Mouse (Mus musculus): ENCODE data around the gene Tmem131l.

The Tmem131l gene

DNA sequence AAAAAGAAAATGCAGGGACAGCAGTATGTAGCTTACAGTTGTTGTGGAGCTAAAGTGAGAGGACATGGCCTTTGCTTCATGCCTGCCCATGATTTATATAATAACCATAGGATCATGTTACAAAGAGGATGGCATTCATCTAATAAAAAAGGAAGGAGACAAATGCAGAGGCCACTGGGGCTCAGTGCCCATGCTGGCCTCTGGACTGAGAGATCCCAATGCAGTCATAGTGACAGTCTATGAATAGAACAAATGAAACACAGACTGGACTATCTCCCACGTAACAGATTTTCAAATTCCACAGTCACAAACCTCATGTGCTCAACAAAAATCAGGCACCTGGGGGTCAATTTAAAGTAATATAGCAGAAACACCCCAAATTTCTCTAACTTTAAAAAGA, 69.3 kb downstream of the Tmem131l start:
- DNase-seq, result no peak

DNA sequence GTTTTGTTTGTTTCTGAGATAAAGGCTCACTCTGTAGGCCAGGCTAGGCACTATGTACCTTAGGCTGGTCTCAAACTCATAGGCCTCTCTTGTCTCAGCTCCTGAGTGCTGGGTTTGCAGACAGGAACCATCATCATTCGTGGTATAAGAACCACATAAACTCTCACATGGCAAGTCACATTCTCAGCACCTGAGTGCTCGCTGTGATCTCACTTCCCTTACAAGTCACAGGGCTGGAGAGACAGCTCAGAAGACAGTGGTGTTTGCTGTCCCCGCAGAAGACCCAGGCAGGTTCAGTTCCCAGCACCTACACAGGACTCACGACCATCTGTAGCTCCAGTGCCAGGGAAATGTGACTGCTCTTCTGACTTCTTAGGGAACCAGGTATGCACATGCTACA, 70.9 kb downstream of the Tmem131l start:
- no peak for DNase-seq

DNA sequence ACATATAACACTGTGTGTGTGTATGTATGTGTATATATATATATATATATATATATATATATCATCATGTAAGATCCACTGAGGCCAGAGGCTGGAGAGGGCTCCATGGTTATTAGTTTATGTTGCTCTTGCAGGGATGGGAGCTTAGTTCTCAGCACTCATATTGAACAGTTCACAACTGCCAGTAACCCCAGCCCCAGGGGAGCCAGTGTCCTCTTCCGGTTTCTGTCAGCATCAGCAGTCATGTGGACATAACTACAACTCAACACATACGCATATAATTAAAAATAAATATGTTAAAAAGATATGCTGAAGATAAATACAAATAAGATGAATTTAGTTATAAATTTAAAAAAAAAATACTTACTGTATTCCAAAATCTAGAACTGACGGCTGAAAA, 72.2 kb downstream of the Tmem131l start:
- no peak for DNase-seq

DNA sequence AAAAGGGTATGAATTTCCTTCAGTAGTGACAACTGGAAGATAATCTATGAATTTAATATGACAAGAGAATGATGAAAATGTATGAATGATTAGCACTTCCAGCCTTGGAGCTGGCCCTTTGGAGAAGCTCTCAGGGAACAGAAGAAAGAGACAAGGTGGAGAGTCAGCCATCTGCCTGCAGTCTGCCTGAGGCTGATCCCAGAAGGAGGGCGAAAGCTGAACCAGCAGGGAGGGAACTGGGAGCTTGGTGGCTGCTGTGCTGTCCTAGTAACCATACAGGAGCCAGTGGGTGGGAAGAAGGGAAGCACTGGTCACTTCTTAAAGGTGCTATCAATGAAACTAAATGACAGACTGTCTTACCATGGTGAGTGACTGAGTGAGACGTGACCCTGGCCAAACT, 74.6 kb downstream of the Tmem131l start:
- DNase-seq, result no peak

DNA sequence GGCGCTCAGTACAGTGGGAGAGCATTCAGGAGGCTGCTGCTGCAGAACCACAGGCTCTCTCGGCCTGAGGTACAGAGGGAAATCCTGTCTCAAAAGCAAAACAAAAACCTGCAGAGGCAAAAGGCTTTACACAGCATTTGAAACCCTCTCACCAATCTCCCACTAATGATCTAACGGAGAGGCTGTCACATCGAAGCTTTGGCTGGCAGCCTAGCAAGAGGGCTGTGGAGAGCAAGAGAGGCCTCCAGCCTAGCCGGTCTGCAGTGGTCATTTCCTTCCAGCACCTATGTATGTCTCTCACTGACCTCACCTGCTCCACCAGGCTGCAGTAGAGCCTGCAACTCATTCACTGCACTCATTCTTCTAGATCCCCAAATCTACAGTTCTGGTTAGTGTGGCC, 76.3 kb downstream of the Tmem131l start:
- no peak for DNase-seq

DNA sequence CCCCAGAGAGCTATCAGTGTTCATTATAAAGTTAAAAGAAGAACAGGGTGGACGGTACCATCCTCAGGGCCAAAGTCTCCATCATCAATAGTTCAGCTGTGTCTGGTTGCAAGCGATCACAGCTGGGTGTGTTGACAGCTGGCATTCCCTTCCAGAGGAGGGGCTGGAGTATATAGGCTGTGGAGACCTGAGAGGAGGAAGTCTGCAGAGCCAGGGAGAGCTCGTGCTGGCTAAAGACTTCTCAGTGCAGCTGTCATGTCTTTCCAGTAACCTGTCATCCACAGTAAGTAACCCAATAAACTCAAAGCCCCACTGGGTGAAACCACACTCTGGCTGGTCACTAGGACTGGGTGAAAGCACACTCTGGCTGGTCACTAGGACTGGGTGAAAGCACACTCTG, 77.4 kb downstream of the Tmem131l start:
- DNase-seq, result no peak

DNA sequence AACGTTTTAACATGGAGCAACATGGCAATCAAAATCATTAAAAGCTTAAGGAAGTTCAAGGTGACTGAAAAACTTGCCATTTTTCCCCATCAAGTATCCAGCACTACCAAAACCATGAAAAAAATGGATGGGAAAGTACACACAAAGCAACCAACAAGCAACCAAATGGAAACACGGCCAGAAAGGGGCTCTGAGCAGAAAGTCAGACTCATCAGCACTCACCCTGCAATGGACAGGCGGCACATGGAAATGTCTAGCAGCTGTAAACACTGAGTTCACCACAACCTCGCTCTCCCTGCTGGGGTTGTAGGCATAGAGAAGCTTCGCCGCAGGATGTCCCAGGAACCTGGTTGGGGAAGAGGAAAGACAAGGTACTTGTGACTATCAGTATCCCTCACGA, 77.9 kb downstream of the Tmem131l start:
- DNase-seq, result no peak

DNA sequence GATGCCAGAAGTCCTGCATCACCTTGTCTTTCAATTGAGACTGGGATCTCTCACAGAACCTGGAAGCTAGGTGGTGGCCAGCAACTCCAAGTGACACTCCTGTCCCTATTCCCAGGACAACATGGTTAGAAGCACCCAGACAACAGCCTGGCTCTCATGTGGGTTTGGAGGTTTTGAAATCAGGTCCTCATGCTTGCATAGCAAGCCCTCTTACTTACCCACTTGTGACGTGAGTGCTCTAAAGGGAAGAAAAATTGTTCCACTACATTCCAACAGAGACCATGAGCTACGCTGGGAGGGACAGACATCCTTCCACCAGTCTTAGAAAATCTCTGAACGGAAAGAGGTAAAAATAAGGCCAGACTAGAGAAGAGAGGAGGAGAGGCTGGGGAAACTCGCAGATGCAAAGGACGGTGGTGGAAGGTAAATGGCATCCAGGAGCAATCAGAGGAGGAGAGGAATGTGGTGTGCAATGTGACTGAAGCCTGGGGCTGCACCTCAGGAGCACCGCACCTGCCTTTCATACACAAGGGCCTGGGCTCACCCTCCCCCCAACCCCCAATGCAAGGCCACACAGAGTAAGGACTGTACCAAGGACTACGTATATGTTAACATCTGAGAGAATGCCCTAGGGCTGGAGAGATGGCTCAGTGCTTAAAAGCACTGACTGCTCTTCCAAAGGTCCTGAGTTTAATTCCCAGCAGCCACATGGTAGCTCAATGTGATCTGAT, 80.9 kb downstream of the Tmem131l start:
- no peak for DNase-seq

DNA sequence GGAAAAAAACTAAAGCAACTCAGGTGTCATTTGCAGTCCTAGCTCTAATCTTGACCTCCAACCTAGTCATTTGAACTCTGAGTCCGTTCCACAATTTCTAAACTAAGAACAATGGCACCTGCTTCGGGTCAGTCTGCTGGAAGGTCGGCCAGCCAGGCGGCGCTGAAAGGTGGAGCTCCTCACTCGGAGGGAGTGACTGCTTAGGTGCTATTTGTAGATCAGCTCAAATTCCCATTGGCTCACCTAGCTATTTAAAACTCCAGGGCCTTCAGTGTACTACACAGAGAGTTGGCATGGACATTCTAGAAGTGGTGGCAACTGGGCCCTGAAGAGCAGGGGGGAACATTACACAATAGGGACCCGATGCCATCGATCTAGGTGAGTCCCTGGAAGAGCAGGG, 86.1 kb downstream of the Tmem131l start:
- DNase-seq, result no peak

DNA sequence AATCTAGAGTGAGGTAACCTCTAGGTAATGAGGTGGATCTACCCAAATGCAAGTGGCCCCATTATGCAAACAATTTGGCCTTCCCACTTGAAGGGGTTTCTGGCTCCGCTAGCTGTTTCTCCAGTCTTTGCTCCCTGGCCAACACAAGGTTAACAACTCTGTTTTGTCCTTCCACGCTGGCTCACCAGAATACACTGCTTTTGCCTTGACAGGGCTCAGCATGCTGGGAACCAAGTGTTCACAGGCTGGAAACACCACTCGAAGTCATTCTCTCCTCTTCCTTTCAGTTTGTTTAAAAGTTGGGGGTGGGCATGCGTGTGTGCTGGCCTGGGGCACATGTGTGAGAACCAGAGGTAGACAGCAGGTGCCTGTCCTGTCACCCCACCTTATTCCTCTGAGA, 91.2 kb downstream of the Tmem131l start:
- DNase-seq, result no peak

DNA sequence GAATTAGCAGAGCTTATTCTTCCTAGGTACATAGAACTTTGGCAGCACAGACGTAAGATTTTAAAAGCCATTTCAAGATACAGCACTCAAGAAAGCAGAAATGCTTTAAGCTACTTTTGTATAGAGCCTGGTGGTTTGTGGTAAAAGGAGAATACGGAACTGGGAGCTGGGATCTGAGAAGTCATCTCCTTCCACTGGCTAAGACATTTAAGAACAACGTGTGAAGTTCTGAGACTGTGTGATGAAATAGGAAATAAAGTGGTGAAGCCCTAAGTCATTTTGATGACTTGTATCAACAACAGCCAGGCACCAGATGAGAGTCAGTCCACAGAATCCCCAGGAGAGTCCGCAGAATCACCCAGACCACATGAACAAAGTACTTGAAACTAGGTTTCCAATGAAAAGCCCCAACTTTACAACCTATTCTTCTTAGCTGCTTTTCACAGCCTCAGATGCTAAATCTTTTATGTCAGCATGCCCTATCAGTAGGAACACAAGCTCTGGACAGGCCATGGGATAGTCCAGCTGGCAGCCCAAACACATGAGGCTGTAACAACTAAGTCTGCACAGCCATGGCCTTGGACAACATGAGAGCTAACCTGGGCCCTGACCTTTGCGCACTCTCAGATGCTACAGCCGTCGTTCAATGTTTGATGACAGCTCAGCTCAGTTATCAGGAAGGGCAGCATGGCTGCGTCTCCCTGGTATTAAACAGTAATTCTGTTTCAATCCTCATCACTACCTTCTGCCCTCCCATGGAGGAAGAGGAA, 92.3 kb downstream of the Tmem131l start:
- no peak for DNase-seq

DNA sequence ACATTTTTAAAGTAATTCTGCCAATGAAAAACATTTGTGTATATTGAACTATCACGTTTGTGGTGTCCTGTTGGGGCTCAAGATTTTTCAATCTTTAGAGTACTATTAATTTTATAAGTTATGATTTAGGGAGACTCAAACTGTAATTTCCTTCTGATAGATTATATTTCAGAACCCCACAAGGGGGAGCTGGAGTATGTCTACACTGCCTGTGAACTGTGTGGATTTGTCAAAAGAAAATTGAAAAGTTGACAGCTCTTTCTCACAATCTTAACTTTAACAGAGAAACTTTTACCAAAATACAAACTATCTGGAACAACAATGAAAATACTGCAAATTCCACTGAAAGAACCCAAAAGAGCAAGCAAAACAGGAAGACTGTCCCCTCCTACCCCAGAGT, 93.1 kb downstream of the Tmem131l start:
- DNase-seq, result peak; percentile 18

DNA sequence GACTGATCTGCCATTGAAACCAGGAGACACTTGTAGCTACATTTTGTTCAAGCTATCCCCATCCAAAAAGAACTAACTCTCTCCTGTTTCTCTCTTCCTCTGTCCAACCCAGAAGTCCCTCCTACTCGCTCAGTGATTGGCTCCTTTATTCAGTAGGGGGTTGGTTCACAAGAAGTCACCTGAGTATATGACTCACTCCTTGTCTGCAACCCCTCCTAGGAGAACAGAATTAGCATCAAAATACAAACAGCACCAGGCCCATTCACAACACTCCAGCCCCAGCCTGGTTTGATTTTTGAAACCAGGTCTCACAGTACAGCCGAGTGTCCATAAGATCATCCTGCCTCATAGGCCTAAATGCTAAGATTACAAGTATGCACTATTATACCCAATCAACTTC, 96.3 kb downstream of the Tmem131l start:
- no peak for DNase-seq

DNA sequence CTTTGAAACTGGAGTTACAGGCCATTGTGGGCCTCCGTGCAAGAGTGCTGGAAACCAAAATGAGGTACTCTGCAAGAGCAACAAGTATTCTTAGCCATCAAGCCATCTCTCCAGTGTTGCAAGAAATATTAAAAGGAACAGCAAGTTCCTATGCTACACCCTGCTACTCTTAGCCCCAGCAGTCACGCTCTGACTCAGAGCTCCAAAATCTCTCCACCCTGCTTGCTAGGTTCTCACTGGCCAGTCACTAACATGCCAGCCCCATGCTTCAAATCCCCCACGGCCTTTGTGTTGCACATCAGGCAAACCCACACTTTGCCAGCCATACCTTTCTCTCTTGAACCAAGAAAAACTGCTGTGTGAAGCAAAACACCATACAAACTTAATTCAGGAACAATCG, 96.8 kb downstream of the Tmem131l start:
- no peak for DNase-seq

DNA sequence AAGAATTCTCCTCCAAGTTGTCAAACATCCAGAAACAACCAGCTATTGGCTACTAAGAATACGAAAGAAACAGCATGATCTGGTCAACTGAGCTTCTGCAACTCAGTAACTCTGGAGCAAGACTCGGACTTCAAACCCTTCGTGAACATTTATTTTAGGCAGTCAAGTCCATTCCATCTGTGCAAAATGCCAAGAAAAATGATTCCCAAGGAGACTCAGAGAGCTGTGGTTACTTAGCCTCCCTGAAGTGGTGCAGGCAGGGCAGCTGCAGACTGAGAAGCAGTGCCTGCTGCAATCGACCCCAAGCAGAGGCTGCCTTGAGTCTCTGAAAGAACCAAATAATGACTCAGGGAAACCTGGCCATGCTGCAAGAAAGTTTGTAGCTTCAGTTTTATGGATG, 98.1 kb downstream of the Tmem131l start:
- DNase-seq, result no peak

DNA sequence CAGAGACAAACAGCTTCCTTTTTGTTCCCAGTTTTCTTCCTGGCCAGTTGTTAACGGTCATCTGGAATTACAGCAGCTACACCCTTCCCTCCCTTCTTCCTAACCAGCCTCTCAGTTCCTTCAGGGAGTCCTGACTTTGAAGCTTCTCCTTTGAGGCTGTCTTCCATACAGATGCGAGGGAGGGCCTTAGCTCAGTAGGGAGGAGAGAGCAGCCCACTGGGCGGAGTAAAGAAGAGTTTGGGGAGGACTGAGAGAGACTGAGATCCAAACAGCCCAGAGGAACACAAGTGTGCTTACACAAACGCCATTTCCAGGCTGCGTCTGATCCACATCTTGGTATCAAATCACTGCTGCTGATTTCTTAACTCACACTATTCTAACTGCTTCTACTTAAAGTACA, 101.1 kb downstream of the Tmem131l start:
- DNase-seq, result no peak

DNA sequence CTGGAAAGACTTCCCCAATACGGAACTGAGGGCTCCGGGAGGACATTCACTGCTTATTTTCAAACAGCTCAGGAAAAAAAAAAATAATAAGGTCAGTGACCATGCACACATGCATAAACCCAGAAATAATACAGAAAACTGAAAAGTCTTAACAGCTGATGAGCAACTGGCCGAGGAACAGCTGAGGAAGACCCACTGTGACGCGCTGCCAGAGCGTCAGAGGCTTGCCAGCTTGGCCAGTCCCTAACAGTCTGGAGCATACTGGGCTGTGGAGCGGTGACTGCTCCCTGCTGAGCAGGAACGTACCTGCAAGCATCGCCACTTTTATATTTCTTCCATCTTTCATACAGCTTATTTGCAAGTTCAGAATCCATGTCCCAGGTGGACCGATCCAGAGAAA, 105.5 kb downstream of the Tmem131l start:
- no peak for DNase-seq

DNA sequence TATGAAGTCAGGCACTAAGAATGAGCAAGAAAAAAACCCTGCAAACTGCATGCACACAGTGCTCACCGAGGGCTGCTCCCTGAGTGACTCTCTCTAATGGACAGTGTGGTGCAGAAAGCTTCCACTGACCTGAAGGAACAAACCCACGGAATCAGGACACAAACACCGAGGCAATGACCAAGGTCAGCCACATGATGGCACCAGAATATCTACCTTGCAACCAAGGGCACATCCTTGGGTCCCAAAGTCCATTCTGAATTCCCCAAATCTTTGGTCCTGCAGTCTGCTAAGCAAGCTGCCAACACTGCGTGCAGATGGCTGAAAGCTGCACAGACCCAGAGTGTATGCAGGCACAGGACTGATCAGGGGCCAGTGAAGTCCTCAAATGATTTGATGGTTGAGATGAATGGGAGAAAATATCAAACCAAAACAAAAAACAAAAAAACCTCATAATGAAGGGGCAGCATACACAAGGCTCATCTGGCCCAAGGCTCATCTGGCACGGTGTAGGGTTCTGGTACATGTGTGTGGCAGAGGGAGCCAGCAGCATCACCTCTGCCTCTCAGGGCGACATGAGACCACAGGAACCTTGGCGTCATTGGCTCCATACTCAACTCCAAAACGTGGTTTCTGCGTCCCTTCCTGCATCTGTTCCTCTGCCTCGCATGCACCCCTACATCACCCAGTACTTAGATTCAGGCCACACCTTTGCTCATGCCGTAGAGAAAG, 124.0 kb downstream of the Tmem131l start:
- DNase-seq, result no peak

DNA sequence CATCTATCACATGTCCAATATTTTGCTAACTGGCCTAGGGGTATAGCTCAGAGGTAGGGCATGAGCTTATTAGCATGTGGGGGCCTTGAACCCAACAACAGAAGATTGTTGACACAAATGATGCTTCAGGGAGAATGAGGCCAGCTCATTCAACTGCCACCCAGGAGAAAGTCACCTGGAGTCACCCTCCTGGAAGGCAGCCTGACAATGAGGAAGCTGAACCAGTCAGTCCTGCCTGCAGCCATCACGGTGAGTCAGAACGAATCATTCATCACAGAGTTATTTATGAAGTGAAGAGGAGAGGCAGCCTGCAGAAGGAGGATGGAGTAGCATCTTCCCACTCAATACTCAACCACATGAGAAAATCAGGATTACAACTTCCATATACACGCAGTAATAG, 124.9 kb downstream of the Tmem131l start:
- no peak for DNase-seq

DNA sequence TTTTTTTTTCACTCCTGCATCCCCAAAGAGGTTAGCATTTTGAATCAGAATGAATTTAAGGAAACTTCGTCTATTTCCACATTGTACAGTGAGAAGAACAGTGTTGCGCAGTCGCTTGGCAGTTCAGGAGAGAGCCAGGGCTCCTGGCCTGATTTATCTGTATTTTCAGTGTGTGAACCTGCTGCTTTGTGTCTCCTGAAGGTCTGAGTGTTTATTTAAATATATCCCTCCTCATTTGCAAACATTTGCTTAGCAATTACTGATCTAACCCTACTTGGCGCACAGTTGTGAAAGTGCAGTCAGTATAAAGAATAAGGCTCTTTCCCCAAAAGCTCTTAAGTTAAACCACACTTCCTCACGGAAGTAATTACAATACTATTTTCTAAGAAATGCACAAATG, 129.3 kb downstream of the Tmem131l start:
- no peak for DNase-seq

DNA sequence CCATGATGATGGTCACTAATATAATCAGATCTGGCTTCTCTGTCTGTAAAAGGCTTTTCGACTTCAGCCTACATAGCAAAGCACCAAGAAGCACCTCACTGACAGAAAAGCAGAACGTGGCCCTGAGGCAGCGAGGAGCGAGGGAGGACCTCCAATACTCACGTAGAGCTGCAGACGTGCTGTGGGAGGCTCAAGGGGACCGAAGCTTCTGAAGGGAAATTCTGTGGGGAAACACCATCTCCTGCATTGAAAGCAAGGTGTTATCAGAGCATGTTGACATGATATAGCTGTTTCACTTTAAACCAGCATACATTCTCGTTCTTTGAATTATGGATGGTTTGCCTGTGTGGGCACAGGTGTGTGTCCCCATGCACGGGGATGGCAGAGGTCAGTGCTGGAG, 133.8 kb downstream of the Tmem131l start:
- DNase-seq, result no peak

DNA sequence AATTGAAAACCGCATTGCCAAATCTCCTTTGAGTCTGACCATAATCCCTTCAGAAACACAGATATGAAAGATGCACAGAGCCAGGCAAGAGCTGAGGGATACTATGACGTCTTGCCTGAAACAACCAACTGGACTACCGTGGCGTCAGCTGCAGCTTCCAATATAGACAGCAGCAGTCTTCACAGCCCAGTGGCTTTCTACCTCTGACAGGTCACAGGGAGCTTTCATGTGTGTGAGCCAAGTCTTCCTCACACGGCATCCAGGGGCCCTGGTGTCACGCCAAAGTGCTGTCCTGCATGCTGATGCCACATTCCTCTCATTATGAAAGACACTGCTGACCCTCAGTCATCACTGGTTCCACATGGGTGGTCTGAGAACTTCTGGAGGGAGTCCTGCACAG, 134.8 kb downstream of the Tmem131l start:
- DNase-seq, result no peak

DNA sequence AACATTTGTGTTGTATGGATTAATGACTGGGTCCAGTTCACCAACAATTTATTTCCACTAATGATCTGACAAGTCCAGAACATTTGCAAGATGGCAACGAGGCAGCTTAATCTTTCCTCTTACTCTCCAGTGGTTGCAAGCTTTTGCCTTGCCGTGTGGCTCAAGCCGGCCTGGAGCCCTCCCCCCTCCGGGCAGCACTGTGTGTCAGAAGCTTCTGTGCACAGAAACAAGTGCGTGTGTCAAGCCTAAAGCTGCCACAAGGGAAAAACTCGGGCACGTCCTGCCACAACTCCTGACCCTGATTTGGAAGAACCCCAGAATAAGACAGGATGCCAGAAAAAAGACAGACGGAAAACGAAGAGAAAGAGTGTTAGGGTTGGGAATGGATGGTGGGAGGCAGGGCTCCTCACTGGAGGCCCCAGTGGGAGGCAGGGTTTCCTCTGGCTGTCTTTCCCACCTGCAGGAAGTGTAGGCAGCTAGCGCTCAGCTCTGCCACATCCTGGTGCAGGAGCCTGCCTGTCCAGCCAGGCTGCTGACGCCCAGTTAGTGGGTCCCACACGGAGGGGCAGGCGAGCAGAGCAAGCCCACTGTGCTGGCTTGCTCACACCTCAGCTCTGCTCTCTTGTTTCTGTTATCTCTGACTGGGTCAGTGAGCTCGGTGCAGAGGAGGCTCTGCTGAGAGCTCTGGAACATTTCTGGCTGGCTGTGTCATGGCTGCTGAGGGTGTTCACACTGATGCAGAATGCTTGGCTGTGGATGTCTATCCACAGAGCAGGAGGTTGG, 135.6 kb downstream of the Tmem131l start:
- no peak for DNase-seq

Data from thymus, postnatal 14 days (tissue).